Mouse (Mus musculus): Measurements from ENCODE around the gene Ugcg. TPM values are rescaled to one million over a fixed set of nuclear protein-coding genes. Genes with fewer than 3 reads are reported as not detected.

Gene Ugcg
- polyA plus RNA-seq, 1 experiment, result 24.0 TPM

GRCm38 (mm10) chr4:59164034-59164433 is 25.0 kb upstream of the Ugcg start:
- no peaks in the 10 kb centered on the region for H3K79me2 ChIP-seq (ENCODE audit: control insufficient read depth, insufficient read depth)
- no peaks in the 10 kb centered on the region for H3K36me3 ChIP-seq (ENCODE audit: control insufficient read depth, insufficient read depth)
- no peaks in the 10 kb centered on the region for H3K27me3 ChIP-seq (ENCODE audit: control insufficient read depth, insufficient read depth, insufficient read length)
- TF ChIP-seq CEBPB (IDR thresholded peaks at IDR 0.05; ENCODE audit: insufficient read depth, poor library complexity, severe bottlenecking) (no peak), MYOD1 (IDR thresholded peaks at IDR 0.05; ENCODE audit: control insufficient read depth in 1 of 3, insufficient read length in 2 of 3, low read depth in 2 of 3) (no peak), MAX (IDR thresholded peaks at IDR 0.05; ENCODE audit: low read depth) (no peak), SRF (IDR thresholded peaks at IDR 0.05; ENCODE audit: control insufficient read depth, insufficient read length, low read depth) (no peak), E2F4 (IDR thresholded peaks at IDR 0.05; ENCODE audit: insufficient read depth) (no peak), POLR2AphosphoS2 (IDR thresholded peaks at IDR 0.05; ENCODE audit: insufficient read length, low read depth) (no peak)
- no peak overlapping the region for H3K4me3 ChIP-seq
- H3K4me2 ChIP-seq (ENCODE audit: low read depth), result no peak overlapping the region
- no peak overlapping the region for H3ac ChIP-seq (ENCODE audit: control insufficient read depth, insufficient read length)

GRCm38 (mm10) chr4:59167251-59167847 is 21.7 kb upstream of the Ugcg start:
- TF ChIP-seq SRF (IDR thresholded peaks at IDR 0.05; ENCODE audit: control insufficient read depth, insufficient read length, low read depth) (no peak), TCF12 (IDR thresholded peaks at IDR 0.05; ENCODE audit: insufficient read depth, poor library complexity, severe bottlenecking) (no peak), TCF3 (IDR thresholded peaks at IDR 0.05; ENCODE audit: insufficient read length, low read depth) (no peak), MAX (IDR thresholded peaks at IDR 0.05; ENCODE audit: low read depth) (no peak), E2F4 (IDR thresholded peaks at IDR 0.05; ENCODE audit: insufficient read depth) (no peak), CEBPB (IDR thresholded peaks at IDR 0.05; ENCODE audit: insufficient read depth, poor library complexity, severe bottlenecking) (no peak), POLR2A (IDR thresholded peaks at IDR 0.05; ENCODE audit: insufficient read length, low read depth) (no peak), USF1 (IDR thresholded peaks at IDR 0.05; ENCODE audit: low read depth) (no peak), POLR2AphosphoS2 (IDR thresholded peaks at IDR 0.05; ENCODE audit: insufficient read length, low read depth) (no peak), MYOD1 (IDR thresholded peaks at IDR 0.05; ENCODE audit: control insufficient read depth in 1 of 3, insufficient read length in 2 of 3, low read depth in 2 of 3) (no peak)
- H3K4me2 ChIP-seq (ENCODE audit: low read depth), result no peak overlapping the region
- H3K79me2 ChIP-seq (ENCODE audit: control insufficient read depth, insufficient read depth), result no peaks in the 10 kb centered on the region
- H3K4me3 ChIP-seq, result no peak overlapping the region
- no peaks in the 10 kb centered on the region for H3K36me3 ChIP-seq (ENCODE audit: control insufficient read depth, insufficient read depth)
- no peaks in the 10 kb centered on the region for H3K27me3 ChIP-seq (ENCODE audit: control insufficient read depth, insufficient read depth, insufficient read length)
- no peak overlapping the region for H3ac ChIP-seq (ENCODE audit: control insufficient read depth, insufficient read length)

- Histone ChIP-seq H3K4me3 (no peak overlapping the region), H3ac (ENCODE audit: control insufficient read depth, insufficient read length) (no peak overlapping the region), H3K27me3 (ENCODE audit: control insufficient read depth, insufficient read depth, insufficient read length) (no peaks in the 10 kb centered on the region), H3K4me2 (ENCODE audit: low read depth) (no peak overlapping the region), H3K79me2 (ENCODE audit: control insufficient read depth, insufficient read depth) (no peaks in the 10 kb centered on the region), H3K36me3 (ENCODE audit: control insufficient read depth, insufficient read depth) (no peaks in the 10 kb centered on the region)
- TF ChIP-seq USF1 (IDR thresholded peaks at IDR 0.05; ENCODE audit: low read depth), result no peak
- TF ChIP-seq TCF12 (IDR thresholded peaks at IDR 0.05; ENCODE audit: insufficient read depth, poor library complexity, severe bottlenecking), result no peak
- no peak for TF ChIP-seq POLR2AphosphoS2 (IDR thresholded peaks at IDR 0.05; ENCODE audit: insufficient read length, low read depth)
- no peak for TF ChIP-seq MAX (IDR thresholded peaks at IDR 0.05; ENCODE audit: low read depth)
- no peak for TF ChIP-seq MYOG (IDR thresholded peaks at IDR 0.05; ENCODE audit: control insufficient read depth in 1 of 3, insufficient read depth in 1 of 3, insufficient read length in 2 of 3, low read depth in 2 of 3)
- TF ChIP-seq MYOD1 (IDR thresholded peaks at IDR 0.05; ENCODE audit: control insufficient read depth in 1 of 3, insufficient read length in 2 of 3, low read depth in 2 of 3), result no peak
- TF ChIP-seq POLR2A (IDR thresholded peaks at IDR 0.05; ENCODE audit: insufficient read length, low read depth), result no peak
- no peak for TF ChIP-seq REST (IDR thresholded peaks at IDR 0.05; ENCODE audit: insufficient read depth, insufficient read length)
- TF ChIP-seq CEBPB (IDR thresholded peaks at IDR 0.05; ENCODE audit: insufficient read depth, poor library complexity, severe bottlenecking), result no peak
Observed at GRCm38 (mm10) chr4:59169981-59170380, 19.1 kb upstream of the Ugcg start.

GRCm38 (mm10) chr4:59172616-59173015 is 16.4 kb upstream of the Ugcg start:
- Histone ChIP-seq H3K4me3 (no peak overlapping the region), H3K79me2 (ENCODE audit: control insufficient read depth, insufficient read depth) (no peaks in the 10 kb centered on the region), H3K36me3 (ENCODE audit: control insufficient read depth, insufficient read depth) (no peaks in the 10 kb centered on the region), H3K4me2 (ENCODE audit: low read depth) (no peak overlapping the region), H3K27me3 (ENCODE audit: control insufficient read depth, insufficient read depth, insufficient read length) (no peaks in the 10 kb centered on the region), H3ac (ENCODE audit: control insufficient read depth, insufficient read length) (no peak overlapping the region)
- TF ChIP-seq USF1 (IDR thresholded peaks at IDR 0.05; ENCODE audit: low read depth) (no peak), POLR2AphosphoS2 (IDR thresholded peaks at IDR 0.05; ENCODE audit: insufficient read length, low read depth) (no peak), CEBPB (IDR thresholded peaks at IDR 0.05; ENCODE audit: insufficient read depth, poor library complexity, severe bottlenecking) (no peak), TCF3 (IDR thresholded peaks at IDR 0.05; ENCODE audit: insufficient read length, low read depth) (no peak), MAX (IDR thresholded peaks at IDR 0.05; ENCODE audit: low read depth) (no peak), MYOG (IDR thresholded peaks at IDR 0.05; ENCODE audit: control insufficient read depth in 1 of 3, insufficient read depth in 1 of 3, insufficient read length in 2 of 3, low read depth in 2 of 3) (no peak), MYOD1 (IDR thresholded peaks at IDR 0.05; ENCODE audit: control insufficient read depth in 1 of 3, insufficient read length in 2 of 3, low read depth in 2 of 3) (no peak), REST (IDR thresholded peaks at IDR 0.05; ENCODE audit: insufficient read depth, insufficient read length) (no peak), E2F4 (IDR thresholded peaks at IDR 0.05; ENCODE audit: insufficient read depth) (no peak), POLR2A (IDR thresholded peaks at IDR 0.05; ENCODE audit: insufficient read length, low read depth) (no peak), TCF12 (IDR thresholded peaks at IDR 0.05; ENCODE audit: insufficient read depth, poor library complexity, severe bottlenecking) (no peak), SRF (IDR thresholded peaks at IDR 0.05; ENCODE audit: control insufficient read depth, insufficient read length, low read depth) (no peak)

Data from myocyte (in vitro differentiated cells).